Mouse (Mus musculus): Measurements from ENCODE around the gene Pradc1. TPM values are rescaled to one million over a fixed set of nuclear protein-coding genes. Genes with fewer than 3 reads are reported as not detected.
"Not testable (repeated sequence)": the region's sequence is repeated elsewhere in the genome, so short reads cannot be mapped to it uniquely, and the experiment has no call there.

Pradc1 gene
- total and polyA plus RNA-seq, 2 experiments from 2014 or later, result 21.1 to 31.5 TPM

- peak overlapping the region; percentile 86 for H3K4me2 ChIP-seq (ENCODE audit: low read depth, low read length)
- H3K36me3 ChIP-seq (ENCODE audit: insufficient read depth, low read length), result no peaks in the 10 kb centered on the region
- no peaks in the 10 kb centered on the region for H3K27me3 ChIP-seq (ENCODE audit: insufficient read depth, low read length)
- no peaks in the 10 kb centered on the region for H3K9me3 ChIP-seq (ENCODE audit: low read length)
- peak overlapping the region; percentile 93 for H3K9ac ChIP-seq (replicated peaks; ENCODE audit: low read length)
- DNase-seq (ENCODE audit: low spot score) (no peak), ATAC-seq (no peak)
- no peak for TF ChIP-seq CTCF (IDR thresholded peaks at IDR 0.05; ENCODE audit: low read depth)
- WGBS, result 4% methylated on average over 7 of the region's 7 CpGs
- H3K4me3 ChIP-seq (ENCODE audit: low read length), result peak overlapping the region; percentile 79
- H3K4me1 ChIP-seq (ENCODE audit: insufficient read depth, low read length), result peaks cover 15% of the 10 kb centered on the region
- peak overlapping the region; percentile 94 for H3K27ac ChIP-seq
Observed at GRCm38 (mm10) chr6:85452816-85453215, 1.0 kb upstream of the Pradc1 start.

DNA sequence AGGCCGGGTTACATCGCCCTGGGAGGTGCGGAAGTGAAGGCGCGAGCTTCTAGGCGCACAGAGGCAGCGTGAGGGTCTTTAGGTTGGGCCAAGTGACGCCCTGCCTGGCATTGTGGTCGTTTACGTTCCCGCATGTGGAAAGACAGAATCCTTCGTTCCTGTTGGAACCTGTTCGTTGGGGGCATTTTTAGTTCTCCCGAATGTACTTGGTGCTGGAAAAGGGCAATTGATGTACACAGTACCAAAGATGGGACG is 568 bp upstream of the Pradc1 start:
- peak; percentile 52 for DNase-seq (ENCODE audit: low spot score)
- Histone ChIP-seq H3K9me3 (ENCODE audit: low read length) (no peaks in the 10 kb centered on the region), H3K4me1 (ENCODE audit: insufficient read depth, low read length) (peaks cover 15% of the 10 kb centered on the region), H3K9ac (replicated peaks; ENCODE audit: low read length) (peak overlapping the region; percentile 93), H3K27me3 (ENCODE audit: insufficient read depth, low read length) (no peaks in the 10 kb centered on the region), H3K36me3 (ENCODE audit: insufficient read depth, low read length) (no peaks in the 10 kb centered on the region; the same call in 1 of the 2 replicates), H3K4me2 (ENCODE audit: low read depth, low read length) (peak overlapping the region; percentile 86), H3K27ac (peak overlapping the region; percentile 94), H3K4me3 (ENCODE audit: low read length) (peak overlapping the region; percentile 79)
- WGBS, result under 1% methylated on average over 15 of the region's 15 CpGs
- no peak for ATAC-seq
- no peak for TF ChIP-seq CTCF (IDR thresholded peaks at IDR 0.05; ENCODE audit: low read depth)

- Histone ChIP-seq H3K4me3 (ENCODE audit: low read length) (peak within 1 kb of the TSS; percentile 79), H3K36me3 (ENCODE audit: insufficient read depth, low read length) (no peaks in the 10 kb centered on the region; the same call in 1 of the 2 replicates), H3K4me2 (ENCODE audit: low read depth, low read length) (peak within 1 kb of the TSS; percentile 86), H3K9me3 (ENCODE audit: low read length) (no peaks in the 10 kb centered on the region), H3K27me3 (ENCODE audit: insufficient read depth, low read length) (no peaks in the 10 kb centered on the region), H3K27ac (peak within 1 kb of the TSS; percentile 94), H3K4me1 (ENCODE audit: insufficient read depth, low read length) (peaks cover 15% of the 10 kb centered on the region), H3K9ac (replicated peaks; ENCODE audit: low read length) (peak within 1 kb of the TSS; percentile 93)
- WGBS, result 3% methylated on average over 92 of the region's 96 CpGs
- DNase-seq (ENCODE audit: low spot score), result peak; percentile 100
- TF ChIP-seq CTCF (IDR thresholded peaks at IDR 0.05; ENCODE audit: low read depth), result peak; percentile 55
- ATAC-seq, result peak; percentile 95
Observed at GRCm38 (mm10) chr6:85450697-85451663, 790 bp downstream of the Pradc1 start, which contains the start of gene Cct7. Cct7 (plus strand) TSS chr6:85451514.

DNA sequence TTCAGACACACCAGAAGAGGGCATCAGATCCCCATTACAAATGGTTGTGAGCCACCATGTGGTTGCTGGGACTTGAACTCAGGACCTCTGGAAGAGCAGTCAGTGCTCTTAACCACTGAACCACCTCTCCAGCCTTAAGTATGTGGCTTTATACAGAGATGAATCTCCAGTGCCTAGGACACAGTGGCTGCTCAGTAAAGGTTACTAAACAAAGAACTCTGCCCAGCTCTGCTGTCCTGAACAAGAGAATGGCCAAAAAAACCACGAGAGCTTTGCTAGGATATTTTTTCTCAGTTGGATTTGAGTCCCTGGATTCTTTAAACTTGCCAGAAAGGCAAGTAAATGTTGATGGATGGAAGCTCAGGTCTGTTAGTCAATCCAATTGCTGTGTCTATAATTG is 1.6 kb downstream of the Pradc1 start:
- H3K4me2 ChIP-seq (ENCODE audit: low read depth, low read length), result peak overlapping the region; percentile 86
- H3K4me3 ChIP-seq (ENCODE audit: low read length); DNase-seq (ENCODE audit: low spot score); ATAC-seq; H3K9me3 ChIP-seq (ENCODE audit: low read length); H3K27ac ChIP-seq; H3K27me3 ChIP-seq (ENCODE audit: insufficient read depth, low read length); H3K36me3 ChIP-seq (ENCODE audit: insufficient read depth, low read length): not testable (repeated sequence)
- H3K4me1 ChIP-seq (ENCODE audit: insufficient read depth, low read length), result peaks cover 12% of the 10 kb centered on the region
- H3K9ac ChIP-seq (replicated peaks; ENCODE audit: low read length), result peak overlapping the region; percentile 57; the same call in 1 of the 2 replicates
- 53% methylated on average over 1 of the region's 1 CpGs for WGBS

DNA sequence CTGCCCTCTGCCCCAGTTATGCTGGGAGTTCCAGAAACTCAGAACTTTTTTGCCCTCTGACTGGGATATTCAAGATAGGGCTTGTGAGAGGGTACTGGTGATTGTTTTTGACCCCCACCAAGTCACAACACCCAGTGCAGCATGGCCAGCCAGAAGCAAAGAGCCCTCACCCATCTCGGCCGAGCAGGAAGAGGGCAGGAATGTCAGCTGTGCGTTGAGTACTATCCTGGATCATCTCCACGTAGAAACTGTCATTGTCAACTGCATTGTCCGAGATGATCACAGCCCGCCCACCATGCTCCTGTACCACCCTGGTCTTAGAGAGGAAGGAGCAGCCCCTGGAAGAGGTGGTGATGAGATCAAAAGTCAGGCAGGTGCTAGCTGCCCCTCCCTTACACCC is 4.4 kb downstream of the Pradc1 start:
- 88% methylated on average over 6 of the region's 6 CpGs for WGBS
- TF ChIP-seq CTCF (IDR thresholded peaks at IDR 0.05; ENCODE audit: low read depth), result no peak
- Histone ChIP-seq H3K4me2 (ENCODE audit: low read depth, low read length) (no peak overlapping the region), H3K4me3 (ENCODE audit: low read length) (no peak overlapping the region), H3K36me3 (ENCODE audit: insufficient read depth, low read length) (peaks cover 13% of the 10 kb centered on the region), H3K27me3 (ENCODE audit: insufficient read depth, low read length) (no peaks in the 10 kb centered on the region), H3K9ac (replicated peaks; ENCODE audit: low read length) (no peak overlapping the region), H3K27ac (no peak overlapping the region), H3K9me3 (ENCODE audit: low read length) (no peaks in the 10 kb centered on the region), H3K4me1 (ENCODE audit: insufficient read depth, low read length) (no peaks in the 10 kb centered on the region)
- ATAC-seq (no peak), DNase-seq (ENCODE audit: low spot score) (no peak)

- H3K27me3 ChIP-seq (ENCODE audit: insufficient read depth, low read length), result no peaks in the 10 kb centered on the region
- no peaks in the 10 kb centered on the region for H3K9me3 ChIP-seq (ENCODE audit: low read length)
- no peak overlapping the region for H3K4me3 ChIP-seq (ENCODE audit: low read length)
- 76% methylated on average over 5 of the region's 5 CpGs for WGBS
- peaks cover 22% of the 10 kb centered on the region for H3K36me3 ChIP-seq (ENCODE audit: insufficient read depth, low read length)
- DNase-seq (ENCODE audit: low spot score) (no peak), ATAC-seq (no peak)
- no peak overlapping the region for H3K4me2 ChIP-seq (ENCODE audit: low read depth, low read length)
- H3K9ac ChIP-seq (replicated peaks; ENCODE audit: low read length), result no peak overlapping the region
- no peak for TF ChIP-seq CTCF (IDR thresholded peaks at IDR 0.05; ENCODE audit: low read depth)
- no peaks in the 10 kb centered on the region for H3K4me1 ChIP-seq (ENCODE audit: insufficient read depth, low read length)
- H3K27ac ChIP-seq, result no peak overlapping the region
Observed at GRCm38 (mm10) chr6:85445286-85445685, 6.5 kb downstream of the Pradc1 start.
